ENCODE assay signal across 8 mouse cellular contexts in the genomic region with DNA sequence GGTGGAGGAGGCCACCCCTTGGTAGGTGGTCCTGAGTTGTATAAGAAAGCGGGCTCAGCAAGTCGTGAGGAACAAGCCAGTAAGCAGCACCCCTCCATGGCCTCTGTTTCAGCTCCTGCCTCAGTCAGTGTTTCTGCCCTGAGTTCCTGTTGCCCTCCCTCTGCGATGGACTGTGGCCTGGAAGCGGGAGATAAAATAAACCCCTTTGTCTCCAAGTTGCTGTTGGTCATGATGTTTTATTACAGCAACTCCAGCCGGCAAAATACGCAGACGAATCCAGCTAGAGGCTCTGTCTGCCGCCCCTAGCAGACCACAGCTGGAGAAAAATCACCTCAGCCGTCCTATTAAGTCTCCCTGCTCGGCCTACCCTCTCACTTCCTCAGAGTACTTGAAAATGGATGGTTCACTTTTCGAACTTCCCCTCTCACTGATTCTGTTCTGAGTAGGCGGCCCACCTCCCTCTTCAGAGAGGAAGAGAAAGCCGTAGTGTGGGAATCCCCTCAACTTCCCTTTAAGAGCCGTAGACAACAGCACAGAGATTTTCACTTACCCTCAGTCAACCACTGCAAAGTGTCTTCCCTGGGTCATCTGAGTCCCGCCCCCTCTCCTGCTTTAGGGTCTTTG. TPM values are rescaled to one million over a fixed set of nuclear protein-coding genes. Genes with fewer than 3 reads are reported as not detected.
DNase-seq lines count a peak whose midpoint lies in the region; ATAC-seq and TF ChIP-seq lines count a peak whose summit lies in the region.

No protein-coding gene starts in this region.

- DNase-seq in heart, adult 11 months: peak; percentile 95
- no peak for DNase-seq in heart, postnatal 36 days
- peak; percentile 9 for DNase-seq in thymus, postnatal 0 days (ENCODE audit: low spot score)
- DNase-seq in thymus, postnatal 10 days (ENCODE audit: low spot score in 2 of 2): no peak
- no peak for DNase-seq in right cerebral cortex, postnatal 25 days
- DNase-seq in hindbrain, postnatal 0 days (ENCODE audit: low spot score): no peak
- DNase-seq in midbrain, postnatal 0 days (ENCODE audit: low spot score): no peak

- H3K27me3 ChIP-seq in hindbrain, postnatal 0 days (ENCODE audit: insufficient read depth, low read length): no peaks in the 10 kb centered on the region
- no peaks in the 10 kb centered on the region for H3K27me3 ChIP-seq in midbrain, postnatal 0 days (ENCODE audit: insufficient read depth, low read length)

- no peak overlapping the region for H3K4me3 ChIP-seq in macrophage (ENCODE audit: inconsistent target)
- no peak overlapping the region for H3K4me3 ChIP-seq in hindbrain, postnatal 0 days (ENCODE audit: low read length)
- no peak overlapping the region for H3K4me3 ChIP-seq in midbrain, postnatal 0 days (ENCODE audit: low read depth, low read length)

- no peak overlapping the region for H3K9ac ChIP-seq in hindbrain, postnatal 0 days (replicated peaks; ENCODE audit: low read length)
- H3K9ac ChIP-seq in midbrain, postnatal 0 days (replicated peaks; ENCODE audit: low read length, poor library complexity, severe bottlenecking): no peak overlapping the region

- H3K79me2 ChIP-seq in macrophage (ENCODE audit: inconsistent target): no peaks in the 10 kb centered on the region

- H3K4me2 ChIP-seq in hindbrain, postnatal 0 days (ENCODE audit: low read depth, low read length): no peak overlapping the region
- no peak overlapping the region for H3K4me2 ChIP-seq in midbrain, postnatal 0 days (ENCODE audit: low read depth, low read length, poor library complexity, severe bottlenecking)

- H3K36me3 ChIP-seq in macrophage (ENCODE audit: inconsistent target): no peaks in the 10 kb centered on the region
- no peaks in the 10 kb centered on the region for H3K36me3 ChIP-seq in hindbrain, postnatal 0 days (ENCODE audit: insufficient read depth, low read length)
- H3K36me3 ChIP-seq in midbrain, postnatal 0 days (ENCODE audit: insufficient read depth, low read length): no peaks in the 10 kb centered on the region

- ATAC-seq in hindbrain, postnatal 0 days: no peak
- ATAC-seq in midbrain, postnatal 0 days (ENCODE audit: low FRiP score): no peak

- TF ChIP-seq CTCF in hindbrain, postnatal 0 days (IDR thresholded peaks at IDR 0.05; ENCODE audit: low read depth): no peak
- TF ChIP-seq CTCF in midbrain, postnatal 0 days (IDR thresholded peaks at IDR 0.05): no peak

- no peaks in the 10 kb centered on the region for H3K4me1 ChIP-seq in hindbrain, postnatal 0 days (ENCODE audit: insufficient read depth, low read length)
- H3K4me1 ChIP-seq in midbrain, postnatal 0 days (ENCODE audit: insufficient read depth, low read length): no peaks in the 10 kb centered on the region

- WGBS in macrophage (ENCODE audit: missing documents): 11% methylated on average over 15 of the region's 15 CpGs
- 80% methylated on average over 15 of the region's 15 CpGs for WGBS in hindbrain, postnatal 0 days
- 79% methylated on average over 15 of the region's 15 CpGs for WGBS in midbrain, postnatal 0 days

- peak overlapping the region; percentile 76 for H3K27ac ChIP-seq in macrophage
- H3K27ac ChIP-seq in hindbrain, postnatal 0 days: no peak overlapping the region
- no peak overlapping the region for H3K27ac ChIP-seq in midbrain, postnatal 0 days (ENCODE audit: low read depth, low read length)

- H3K9me3 ChIP-seq in hindbrain, postnatal 0 days (ENCODE audit: low read length): no peaks in the 10 kb centered on the region
- no peaks in the 10 kb centered on the region for H3K9me3 ChIP-seq in midbrain, postnatal 0 days (ENCODE audit: low read length)

- intact Hi-C loops in heart, postnatal 36 days (cut with DNase I): no loop called here

RNA-seq across cellular contexts. Expression of gene Plbd1, which starts 28.2 kb away (rescaled TPM):
- 10 to 100 TPM; 46.5 TPM for total RNA-seq in heart, postnatal 36 days (2021)
- 21.6 and 22.7 TPM in 2 replicates for polyA plus RNA-seq in thymus, postnatal 0 days (2015; fragmentation: Nextera tagmentation; extraction: Ambion mirVana)
- total RNA-seq in macrophage (2018; cell fraction: chromatin; rRNA removed): 1 to 10 TPM in 10 of 26 experiments, under 1 TPM in 6, not detected in 10; 0.37 to 2.6 (median 1.4) TPM
- total RNA-seq in macrophage (2018; cell fraction: cytosol; rRNA removed): 10 to 100 TPM in 1 of 26 experiments, 1 to 10 TPM in 25; 1.6 to 10.3 (median 4.1) TPM
- 10 to 100 TPM in 7 of 26 experiments, 1 to 10 TPM in 19; 1.1 to 15.2 (median 5.0) TPM for total RNA-seq in macrophage (2018; cell fraction: nucleus; rRNA removed)
- 1.4 to 4.8 TPM (median 4.0 TPM) in 3 replicates for polyA plus RNA-seq in macrophage (2018)
- total RNA-seq in hindbrain, postnatal 0 days (2014; rRNA removed): 0.32 TPM in 1 of 2 replicates, not detected in the other
- 1.3 and 1.4 TPM in 2 replicates for polyA plus RNA-seq in hindbrain, postnatal 0 days (2015; fragmentation: Nextera tagmentation; extraction: Ambion mirVana)
- total RNA-seq in midbrain, postnatal 0 days (2014; rRNA removed): 0.47 TPM in 1 of 2 replicates, not detected in the other
- 0.22 and 0.27 TPM in 2 replicates for polyA plus RNA-seq in midbrain, postnatal 0 days (2015; fragmentation: Nextera tagmentation; extraction: Ambion mirVana)

Comparison
In these comparisons a context has a peak if more than half of its experiments do, and no peak if none do; other contexts are left out.
1. DNase-seq: peak in heart, adult 11 months (single experiment) and thymus, postnatal 0 days (single experiment); none in heart, postnatal 36 days (0 of 2), thymus, postnatal 10 days (0 of 2), right cerebral cortex, postnatal 25 days (single experiment), hindbrain, postnatal 0 days (single experiment) and midbrain, postnatal 0 days (single experiment).